Mouse (Mus musculus) heart, postnatal 0 days (tissue): Measurements from ENCODE around the gene Pck2.

Experiments used
- CTCF ChIP-seq: IDR thresholded peaks from 2 replicates; pipeline ENCODE4 v1.5.1; 2016; ENCODE audit warnings: antibody characterized with exemption, control low read depth, low read depth
- EP300 ChIP-seq: IDR thresholded peaks from 2 replicates; pipeline ENCODE4 v1.6.1; 2016; ENCODE audit warnings: antibody characterized with exemption, low read depth

GRCm38 (mm10) chr14:55591331-55591891, 51.3 kb downstream of the Pck2 start, which contains the start of gene Rnf31:
- no peak for TF ChIP-seq CTCF
- TF ChIP-seq EP300 = peak; percentile 82; the same call in 1 of the 2 replicates
